Mouse (Mus musculus) embryonic fibroblast, embryonic 13.5 days (primary cell): ENCODE results near the gene Sh3rf1.

Experiments
- CTCF ChIP-seq: IDR thresholded peaks from 2 replicates; pipeline ENCODE4 v1.5.1; 2011; ENCODE audit warnings: mild to moderate bottlenecking, control low read depth, low read length, moderate library complexity, borderline replicate concordance; ENCODE audit not compliant: insufficient read depth
- POLR2A ChIP-seq: IDR thresholded peaks from 2 replicates; pipeline ENCODE4 v1.6.1; 2011; ENCODE audit warnings: low read depth, mild to moderate bottlenecking, control low read depth, low read length, moderate library complexity

- no peak for TF ChIP-seq CTCF
- TF ChIP-seq POLR2A = no peak
Measured at GRCm38 (mm10) chr8:61182020-61182419, 41.7 kb upstream of the Sh3rf1 start.
